In the genomic region with DNA sequence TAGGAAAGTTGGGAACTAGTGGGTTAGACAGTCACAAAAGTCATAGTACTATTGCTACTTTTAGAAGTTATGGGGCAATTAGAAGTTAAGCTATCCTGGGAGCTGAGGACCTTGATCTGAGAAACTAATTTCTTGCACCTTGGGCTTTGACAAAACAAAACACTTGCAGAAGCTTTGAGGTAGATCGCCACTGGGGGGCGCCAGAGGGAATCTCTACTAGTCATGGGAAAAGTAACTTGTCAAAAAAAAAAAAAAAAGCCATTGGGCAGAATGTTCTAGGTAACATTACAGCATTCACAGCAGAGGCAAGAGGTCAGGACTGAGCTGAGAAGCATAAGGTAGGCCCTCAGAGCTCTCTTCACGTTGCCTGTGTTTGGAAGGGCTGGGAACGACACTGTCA, we compare ENCODE assay signal across 7 mouse cellular contexts. TPM values are rescaled to one million over a fixed set of nuclear protein-coding genes. Genes with fewer than 3 reads are reported as not detected.
DNase-seq lines count a peak whose midpoint lies in the region.

No protein-coding gene starts in this region.

- peak; percentile 69 for DNase-seq in ovary, postnatal 36 days (ENCODE audit: low spot score)
- DNase-seq in ovary, adult 18-20 months (ENCODE audit: low spot score): no peak
- peak; percentile 89 for DNase-seq in adrenal gland, postnatal 14 days
- peak; percentile 74 for DNase-seq in embryo, embryonic 11 days
- peak; percentile 86 for DNase-seq in layer of hippocampus, adult 11-12 months (ENCODE audit: low spot score)
- DNase-seq in lung, postnatal 10 days: peak; percentile 73
- DNase-seq in splenic B cell, adult 2 months (ENCODE audit: low read depth, low spot score): peak; percentile 84

- H3K27me3 ChIP-seq in splenic B cell, adult 2 months (ENCODE audit: control insufficient read depth, insufficient read depth, low read length, poor library complexity, severe bottlenecking): no peaks in the 10 kb centered on the region

- H3K36me3 ChIP-seq in splenic B cell, adult 2 months (ENCODE audit: control insufficient read depth, insufficient read depth, low read length, poor library complexity, severe bottlenecking): peaks cover 24% of the 10 kb centered on the region

RNA-seq across cellular contexts. Expression of gene Fndc9, which starts 1.6 kb away (rescaled TPM):
- not detected in 2 replicates for total RNA-seq in adrenal gland, postnatal 14 days (2021)
